Mouse (Mus musculus) embryonic fibroblast, embryonic 13.5 days (primary cell): ENCODE results near the gene Polrmt. TPM values are rescaled to one million over a fixed set of nuclear protein-coding genes. Genes with fewer than 3 reads are reported as not detected.

Experiments
- H3K27ac ChIP-seq: 2 replicates; pipeline ENCODE4 v1.5.1; 2012; ENCODE audit warnings: low read length, control low read depth, inconsistent platforms; ENCODE audit not compliant: insufficient read depth
- H3K4me1 ChIP-seq: 2 replicates; pipeline ENCODE4 v1.6.1; 2011; ENCODE audit warnings: low read length; ENCODE audit not compliant: control insufficient read depth, insufficient read depth
- H3K4me3 ChIP-seq: 2 replicates; pipeline ENCODE4 v1.5.1; 2011; ENCODE audit warnings: mild to moderate bottlenecking, control low read depth, low read length; ENCODE audit not compliant: insufficient read depth
- CTCF ChIP-seq: IDR thresholded peaks from 2 replicates; pipeline ENCODE4 v1.5.1; 2011; ENCODE audit warnings: mild to moderate bottlenecking, control low read depth, low read length, moderate library complexity, borderline replicate concordance; ENCODE audit not compliant: insufficient read depth
- POLR2A ChIP-seq: IDR thresholded peaks from 2 replicates; pipeline ENCODE4 v1.6.1; 2011; ENCODE audit warnings: low read depth, mild to moderate bottlenecking, control low read depth, low read length, moderate library complexity
- polyA plus RNA-seq: library from polyadenylated mRNA; stranded (reverse); fragments of >200 nt; gene quantifications from 2 replicates; pipeline ENCODE4 v1.2.4, GENCODE M21; 2011; ENCODE audit warnings: low read depth; ENCODE audit not compliant: missing spikeins, insufficient read length

Polrmt gene
- polyA plus RNA-seq, 1 experiment: 14.9 TPM

GRCm38 (mm10) chr10:79732500-79732899, 13.9 kb downstream of the Polrmt start:
- Histone ChIP-seq H3K27ac (no peak overlapping the region), H3K4me1 (no peaks in the 10 kb centered on the region), H3K4me3 (no peak overlapping the region)
- peak; percentile 36; the same call in 1 of the 2 replicates for TF ChIP-seq CTCF
- TF ChIP-seq POLR2A: no peak

GRCm38 (mm10) chr10:79729357-79729965, 16.9 kb downstream of the Polrmt start:
- TF ChIP-seq POLR2A (no peak), CTCF (no peak)
- Histone ChIP-seq H3K4me3 (no peak overlapping the region), H3K4me1 (no peaks in the 10 kb centered on the region), H3K27ac (no peak overlapping the region)

GRCm38 (mm10) chr10:79728323-79729249, 17.8 kb downstream of the Polrmt start:
- Histone ChIP-seq H3K4me1 (no peaks in the 10 kb centered on the region), H3K4me3 (no peak overlapping the region), H3K27ac (no peak overlapping the region)
- TF ChIP-seq POLR2A (no peak), CTCF (no peak)

- Histone ChIP-seq H3K4me3 (no peak overlapping the region), H3K27ac (no peak overlapping the region), H3K4me1 (no peaks in the 10 kb centered on the region)
- TF ChIP-seq CTCF (peak; percentile 43; the same call in 1 of the 2 replicates), POLR2A (no peak)
Observed at GRCm38 (mm10) chr10:79726090-79726489, 20.3 kb downstream of the Polrmt start.

GRCm38 (mm10) chr10:79723692-79724091, 22.7 kb downstream of the Polrmt start:
- no peak for TF ChIP-seq POLR2A
- TF ChIP-seq CTCF: no peak
- Histone ChIP-seq H3K27ac (no peak overlapping the region), H3K4me1 (no peaks in the 10 kb centered on the region), H3K4me3 (no peak overlapping the region)

GRCm38 (mm10) chr10:79723047-79723446, 23.3 kb downstream of the Polrmt start:
- no peaks in the 10 kb centered on the region for H3K4me1 ChIP-seq
- no peak for TF ChIP-seq POLR2A
- H3K27ac ChIP-seq: no peak overlapping the region
- no peak overlapping the region for H3K4me3 ChIP-seq

GRCm38 (mm10) chr10:79721089-79721488, 25.3 kb downstream of the Polrmt start:
- Histone ChIP-seq H3K4me1 (no peaks in the 10 kb centered on the region), H3K4me3 (no peak overlapping the region), H3K27ac (no peak overlapping the region)
- TF ChIP-seq CTCF: no peak

- Histone ChIP-seq H3K27ac (no peak overlapping the region), H3K4me3 (no peak overlapping the region), H3K4me1 (no peaks in the 10 kb centered on the region)
- TF ChIP-seq CTCF: no peak
Observed at GRCm38 (mm10) chr10:79717640-79718357, 28.6 kb downstream of the Polrmt start.

- no peak for TF ChIP-seq CTCF
- no peak for TF ChIP-seq POLR2A
- H3K27ac ChIP-seq: no peak overlapping the region
- H3K4me3 ChIP-seq: peak overlapping the region; percentile 40
Observed at GRCm38 (mm10) chr10:79716988-79717355, 29.4 kb downstream of the Polrmt start.

More at GRCm38 (mm10) chr10:79716988-79717355, 29.4 kb downstream of the Polrmt start:
- no peaks in the 10 kb centered on the region for H3K4me1 ChIP-seq
